Mouse (Mus musculus) spleen, adult 2 months (tissue): ENCODE results near the gene Zdbf2.

Source experiments
- CTCF ChIP-seq: fragments of 200-500 bp; IDR thresholded peaks from 2 replicates; pipeline ENCODE4 v1.5.1; 2011; ENCODE audit warnings: mild to moderate bottlenecking, inconsistent platforms; ENCODE audit not compliant: insufficient read depth, insufficient read length, insufficient replicate concordance; ENCODE audit errors: extremely low read depth
- POLR2A ChIP-seq: fragments of 200-500 bp; IDR thresholded peaks from 2 replicates; pipeline ENCODE4 v1.6.1; 2011; ENCODE audit warnings: low read depth, low read length, inconsistent platforms

GRCm38 (mm10) chr1:63239305-63239704 lies 33.8 kb upstream of the Zdbf2 start:
- TF ChIP-seq CTCF (no peak), POLR2A (no peak)
